Mouse (Mus musculus) megakaryocyte, embryonic 14.5 days (primary cell): ENCODE results near the gene Rnase11.

Experiments used
- FLI1 ChIP-seq: IDR thresholded peaks from 2 replicates; pipeline ENCODE4 v1.6.1; 2012; ENCODE audit warnings: low read length, inconsistent platforms, mixed read lengths
- GATA1 ChIP-seq: IDR thresholded peaks from 3 replicates; pipeline ENCODE4 v1.6.1; 2012; ENCODE audit warnings: mixed read lengths, low read length, inconsistent platforms, borderline replicate concordance

GRCm38 (mm10) chr14:51027387-51028155 lies 22.4 kb downstream of the Rnase11 start:
- TF ChIP-seq FLI1 (no peak), GATA1 (no peak)
